Mouse (Mus musculus) macrophage (primary cell): Measurements from ENCODE around the gene Nxn. TPM values are rescaled to one million over a fixed set of nuclear protein-coding genes. Genes with fewer than 3 reads are reported as not detected.
A peak's percentile ranks its signal among the peaks of the same experiment; 100 is the strongest.

Experiments
- H3K27ac ChIP-seq: fragments of 350-480 bp; formaldehyde crosslinking; 2 replicates; pipeline ENCODE4 v1.9.0; 2021
- H3K36me3 ChIP-seq: fragments of 350-480 bp; formaldehyde crosslinking; 2 replicates; pipeline ENCODE4 v1.9.0; 2021; ENCODE audit errors: inconsistent target
- H3K4me3 ChIP-seq: fragments of 350-480 bp; formaldehyde crosslinking; 2 replicates; pipeline ENCODE4 v1.9.0; 2021; ENCODE audit errors: inconsistent target
- H3K79me2 ChIP-seq: fragments of 350-480 bp; formaldehyde crosslinking; 2 replicates; pipeline ENCODE4 v1.9.0; 2021; ENCODE audit errors: inconsistent target
- WGBS: methylation state at CpG from one replicate; pipeline ENCODE4 v1.1.7; 2026; ENCODE audit warnings: inconsistent platforms; ENCODE audit not compliant: missing documents; 5-methylcytosine and 5-hydroxymethylcytosine counted together
- polyA plus RNA-seq: library from polyadenylated mRNA; stranded (reverse); fragments of 250-400 nt; gene quantifications from 3 replicates; pipeline ENCODE4 v1.2.4, GENCODE M21; 2018; ENCODE audit warnings: inconsistent platforms
- total RNA-seq, 78 experiments: library from RNA; depleted of rRNA; stranded (reverse); fragments of 250-400 nt; gene quantifications; 1 replicate in 9 of 78; 2 replicates in 24 of 78; 3 replicates in 43 of 78; 4 replicates in 2 of 78; pipeline ENCODE4 v1.2.4; 2018; ENCODE audit warnings: inconsistent platforms in 56 of 78

The Nxn gene
- 1 to 10 TPM in 7 of 26 experiments, under 1 TPM in 15, not detected in 4; 0.30 to 7.7 (median 0.62) TPM for total RNA-seq (2018; cell fraction: chromatin; rRNA removed)
- 1 to 10 TPM in 1 of 26 experiments, under 1 TPM in 25; 0.45 to 1.2 (median 0.66) TPM for total RNA-seq (2018; cell fraction: cytosol; rRNA removed)
- total RNA-seq (2018; cell fraction: nucleus; rRNA removed): 1 to 10 TPM in 10 of 26 experiments, under 1 TPM in 13, not detected in 3; 0.12 to 8.1 (median 0.83) TPM
- 0.32 to 1.3 TPM (median 0.37 TPM) in 3 replicates for polyA plus RNA-seq

DNA sequence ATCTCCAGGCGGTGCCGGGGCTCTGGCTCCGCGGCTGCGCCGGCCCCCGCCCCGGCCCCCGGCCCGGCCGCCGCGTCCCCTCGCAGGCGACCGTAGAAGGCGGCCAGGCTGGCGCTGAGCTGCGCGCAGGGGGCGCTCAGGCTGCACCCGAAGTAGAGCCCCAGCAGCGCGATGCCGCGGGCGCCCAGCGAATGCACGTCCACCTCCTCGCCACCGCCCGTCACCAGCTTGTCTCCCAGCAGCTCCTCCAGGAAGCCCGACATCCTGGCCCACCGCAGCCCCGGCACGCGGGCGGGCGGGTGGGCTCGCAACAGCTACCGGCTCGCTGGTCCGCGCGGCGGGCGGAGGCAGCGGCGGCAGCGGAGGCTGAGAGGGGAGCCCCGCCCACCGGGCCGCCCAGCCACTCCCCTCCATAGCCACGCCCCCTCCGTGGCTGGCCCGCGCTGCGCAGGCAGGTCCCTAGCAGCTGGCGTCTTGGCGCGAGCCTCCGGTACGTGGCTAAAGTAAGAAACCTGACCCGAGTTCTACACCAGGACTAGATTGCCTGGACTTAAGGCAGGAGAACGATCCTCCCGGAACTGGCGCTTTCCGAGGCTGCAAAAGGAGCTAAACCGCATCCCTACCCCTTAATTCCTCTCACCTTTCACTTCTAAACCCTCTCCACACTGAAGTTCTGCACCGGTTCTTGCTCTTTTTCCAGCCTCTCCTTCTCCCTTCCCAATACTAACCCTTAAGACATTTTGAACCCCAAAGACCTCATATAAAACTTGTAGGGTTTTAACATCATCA is at the start of gene Nxn:
Gene Nxn (minus strand): TSS at position 343 of the 789 bp plus-strand sequence.
- Histone ChIP-seq H3K79me2 (no peaks in the 10 kb centered on the region), H3K27ac (no peak within 1 kb of the TSS), H3K36me3 (no peaks in the 10 kb centered on the region), H3K4me3 (peak within 1 kb of the TSS; percentile 45)
- WGBS: under 1% methylated on average over 52 of the region's 70 CpGs

DNA sequence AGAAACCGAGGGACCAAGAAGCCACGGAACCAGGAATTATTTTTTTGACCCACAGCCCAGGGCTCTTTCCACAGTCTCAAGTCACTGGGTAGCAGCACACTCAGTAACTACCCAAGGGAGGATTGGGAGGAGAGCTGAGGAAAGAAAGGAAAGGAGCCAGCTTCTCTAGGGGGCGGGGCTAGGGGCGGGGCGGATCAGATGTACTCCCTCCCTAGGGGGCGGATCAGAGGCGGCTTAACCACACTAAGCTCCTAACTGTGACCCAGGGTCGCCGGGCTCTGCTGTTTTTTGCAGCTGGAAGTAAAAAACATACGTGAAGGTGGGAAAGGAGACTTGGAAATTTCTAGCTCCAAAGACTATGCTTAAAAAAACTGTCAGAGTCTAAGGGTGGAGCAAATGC is 47.3 kb upstream of the Nxn start:
- peaks cover 66% of the 10 kb centered on the region for H3K36me3 ChIP-seq
- 56% methylated on average over 10 of the region's 10 CpGs for WGBS
- no peak overlapping the region for H3K27ac ChIP-seq
- H3K79me2 ChIP-seq: peaks cover 74% of the 10 kb centered on the region; the same call in 1 of the 2 replicates
- H3K4me3 ChIP-seq: no peak overlapping the region

GRCm38 (mm10) chr11:76445459-76445858 is 46.5 kb upstream of the Nxn start:
- Histone ChIP-seq H3K36me3 (peaks cover 58% of the 10 kb centered on the region), H3K79me2 (peaks cover 69% of the 10 kb centered on the region; the same call in 1 of the 2 replicates), H3K4me3 (no peak overlapping the region), H3K27ac (no peak overlapping the region)
- 92% methylated on average over 8 of the region's 8 CpGs for WGBS

GRCm38 (mm10) chr11:76439666-76440065 is 40.7 kb upstream of the Nxn start:
- Histone ChIP-seq H3K27ac (no peak overlapping the region), H3K4me3 (no peak overlapping the region), H3K36me3 (peaks cover 43% of the 10 kb centered on the region; the same call in 1 of the 2 replicates), H3K79me2 (peaks cover 58% of the 10 kb centered on the region; the same call in 1 of the 2 replicates)
- 27% methylated on average over 3 of the region's 3 CpGs for WGBS

- Histone ChIP-seq H3K79me2 (peaks cover 72% of the 10 kb centered on the region; the same call in 1 of the 2 replicates), H3K27ac (no peak overlapping the region), H3K36me3 (peaks cover 51% of the 10 kb centered on the region; the same call in 1 of the 2 replicates), H3K4me3 (no peak overlapping the region)
- WGBS: 94% methylated on average over 27 of the region's 28 CpGs
Measured at GRCm38 (mm10) chr11:76436864-76437437, 38.0 kb upstream of the Nxn start.

GRCm38 (mm10) chr11:76436009-76436408 is 37.1 kb upstream of the Nxn start:
- Histone ChIP-seq H3K27ac (no peak overlapping the region), H3K36me3 (peaks cover 51% of the 10 kb centered on the region; the same call in 1 of the 2 replicates), H3K4me3 (no peak overlapping the region), H3K79me2 (peaks cover 78% of the 10 kb centered on the region; the same call in 1 of the 2 replicates)
- 97% methylated on average over 5 of the region's 5 CpGs for WGBS

GRCm38 (mm10) chr11:76429966-76430631 is 31.2 kb upstream of the Nxn start:
- H3K79me2 ChIP-seq: peaks cover 80% of the 10 kb centered on the region; the same call in 1 of the 2 replicates
- H3K36me3 ChIP-seq: peaks cover 44% of the 10 kb centered on the region; the same call in 1 of the 2 replicates
- no peak overlapping the region for H3K4me3 ChIP-seq
- H3K27ac ChIP-seq: no peak overlapping the region
- 95% methylated on average over 6 of the region's 6 CpGs for WGBS

DNA sequence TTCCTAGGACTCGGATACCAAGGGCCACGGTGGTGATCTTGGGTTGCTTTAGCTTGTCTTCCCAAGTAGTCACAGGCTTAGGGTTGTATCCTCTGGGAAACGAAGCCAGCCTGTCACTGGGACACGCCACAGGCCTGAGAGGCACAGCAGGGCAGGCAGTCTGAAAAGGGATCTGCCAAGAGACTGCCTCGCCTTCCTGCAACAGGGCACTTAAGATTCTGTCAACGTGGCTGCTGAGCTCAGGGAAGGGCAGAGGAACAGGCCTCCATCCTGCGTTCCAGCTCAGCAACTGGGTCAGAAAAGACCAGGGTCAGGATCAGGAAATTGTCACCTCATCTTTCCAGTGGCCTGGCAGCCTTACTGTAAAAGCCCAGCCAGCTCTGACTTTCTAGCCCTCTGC is 30.6 kb upstream of the Nxn start:
- H3K79me2 ChIP-seq: peaks cover 76% of the 10 kb centered on the region; the same call in 1 of the 2 replicates
- peaks cover 48% of the 10 kb centered on the region; the same call in 1 of the 2 replicates for H3K36me3 ChIP-seq
- H3K27ac ChIP-seq: no peak overlapping the region
- no peak overlapping the region for H3K4me3 ChIP-seq
- WGBS: 91% methylated on average over 7 of the region's 7 CpGs

DNA sequence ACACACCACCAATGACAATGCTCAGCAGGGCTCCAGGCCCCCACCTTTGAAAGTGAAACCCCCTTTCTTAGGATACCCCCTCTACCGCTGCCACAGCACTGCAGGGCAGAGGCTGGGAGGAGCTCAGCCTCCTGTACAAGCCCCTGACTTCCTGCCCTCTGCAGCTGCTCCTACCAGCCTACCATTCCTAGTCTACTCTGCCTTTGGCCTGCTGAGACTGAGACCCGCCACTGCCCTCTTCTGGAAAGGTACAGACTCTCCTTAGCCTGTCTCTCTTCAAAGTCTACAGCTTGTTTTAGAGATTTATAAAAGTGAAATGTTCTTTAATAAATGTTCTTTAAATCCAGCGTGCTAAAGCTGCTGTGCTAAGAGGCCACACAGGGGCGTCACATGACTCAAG is 30.1 kb upstream of the Nxn start:
- H3K36me3 ChIP-seq: peaks cover 51% of the 10 kb centered on the region
- 81% methylated on average over 4 of the region's 4 CpGs for WGBS
- no peak overlapping the region for H3K4me3 ChIP-seq
- no peak overlapping the region for H3K27ac ChIP-seq
- H3K79me2 ChIP-seq: peaks cover 72% of the 10 kb centered on the region; the same call in 1 of the 2 replicates

GRCm38 (mm10) chr11:76427781-76428180 is 28.8 kb upstream of the Nxn start:
- H3K79me2 ChIP-seq: peaks cover 60% of the 10 kb centered on the region; the same call in 1 of the 2 replicates
- peaks cover 51% of the 10 kb centered on the region for H3K36me3 ChIP-seq
- no peak overlapping the region for H3K4me3 ChIP-seq
- no peak overlapping the region for H3K27ac ChIP-seq
- 85% methylated on average over 3 of the region's 3 CpGs for WGBS

- Histone ChIP-seq H3K27ac (no peak overlapping the region), H3K79me2 (peaks cover 46% of the 10 kb centered on the region; the same call in 1 of the 2 replicates), H3K36me3 (peaks cover 60% of the 10 kb centered on the region), H3K4me3 (no peak overlapping the region)
- 85% methylated on average over 5 of the region's 6 CpGs for WGBS
Measured at GRCm38 (mm10) chr11:76425749-76426148, 26.8 kb upstream of the Nxn start.

DNA sequence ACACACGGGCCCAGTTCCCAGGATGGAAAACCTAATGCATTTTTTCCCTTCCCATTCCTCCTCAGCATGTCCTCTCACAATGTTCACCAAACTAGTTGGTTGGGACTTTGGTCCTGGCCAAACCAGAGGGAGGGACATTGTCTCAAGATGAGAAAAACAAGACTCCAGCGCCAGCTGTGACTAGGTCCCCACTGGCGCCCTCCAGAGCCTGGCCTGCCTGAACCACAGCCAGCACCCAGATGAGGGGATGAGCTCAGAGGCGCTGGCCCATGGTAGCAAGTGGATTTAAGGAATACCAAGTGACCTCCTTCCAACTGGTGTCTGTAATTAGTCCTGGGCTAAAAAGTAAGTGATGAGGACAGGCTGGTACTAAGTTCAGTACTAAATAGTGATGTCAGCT is 22.0 kb upstream of the Nxn start:
- 89% methylated on average over 4 of the region's 4 CpGs for WGBS
- Histone ChIP-seq H3K36me3 (peaks cover 94% of the 10 kb centered on the region), H3K79me2 (peaks cover under 1% of the 10 kb centered on the region; the same call in 1 of the 2 replicates), H3K27ac (no peak overlapping the region), H3K4me3 (no peak overlapping the region)

DNA sequence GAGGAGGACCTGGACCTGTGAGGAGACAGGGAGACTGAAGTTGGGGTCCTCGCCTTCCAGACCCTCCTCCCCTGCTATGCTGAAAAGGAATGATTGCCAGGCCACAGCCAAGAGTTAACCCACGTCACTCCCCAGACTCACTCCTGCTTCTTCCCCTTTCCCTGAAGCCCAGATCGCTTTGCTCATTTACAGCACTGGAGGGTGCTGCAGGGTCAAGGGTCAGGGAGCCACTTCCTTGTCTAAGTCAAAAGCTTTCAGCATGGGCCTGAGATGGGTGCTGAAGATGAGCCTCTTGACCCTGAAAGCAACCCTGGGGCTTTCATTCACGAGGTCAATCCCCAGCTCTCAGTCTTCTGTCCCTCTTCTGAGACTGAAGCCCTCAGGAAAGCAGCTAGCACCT is 20.2 kb upstream of the Nxn start:
- peaks cover 93% of the 10 kb centered on the region for H3K36me3 ChIP-seq

DNA sequence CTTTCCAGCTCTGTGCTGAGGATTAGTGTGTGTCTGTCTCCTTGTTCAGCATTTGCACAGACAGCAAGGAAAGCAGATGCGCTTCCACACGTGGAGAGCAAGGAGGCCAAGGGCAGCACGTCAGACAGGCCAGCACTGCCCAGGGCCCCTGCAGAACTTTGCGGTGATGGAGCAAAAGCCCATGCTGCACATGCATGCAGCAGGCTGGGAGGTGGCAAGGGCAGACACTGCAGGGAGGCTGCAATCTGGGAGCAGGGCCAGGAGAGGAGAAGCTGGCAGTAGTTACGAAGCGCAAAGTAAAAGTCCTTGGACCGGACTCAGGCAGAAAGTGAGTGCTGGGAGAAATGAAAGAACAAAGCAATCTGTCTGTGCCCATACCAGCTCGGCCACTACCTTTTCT is 19.5 kb upstream of the Nxn start:
- H3K27ac ChIP-seq: no peak overlapping the region
- 89% methylated on average over 8 of the region's 8 CpGs for WGBS
- H3K79me2 ChIP-seq: no peaks in the 10 kb centered on the region
- peaks cover 88% of the 10 kb centered on the region for H3K36me3 ChIP-seq
- H3K4me3 ChIP-seq: no peak overlapping the region

More for the DNA sequence above, 20.2 kb upstream of the Nxn start:
- Histone ChIP-seq H3K79me2 (no peaks in the 10 kb centered on the region), H3K27ac (no peak overlapping the region), H3K4me3 (no peak overlapping the region)
- WGBS: 55% methylated on average over 4 of the region's 4 CpGs
